Mouse (Mus musculus) lung, adult 10 weeks (tissue): ENCODE data around the gene Vmn2r34. TPM values are rescaled to one million over a fixed set of nuclear protein-coding genes. Genes with fewer than 3 reads are reported as not detected.

ENCODE experiments used
- polyA plus RNA-seq: library from polyadenylated mRNA; stranded (reverse); fragments of 350-450 nt; fragmentation: Illumina TruSeq; extraction: RNeasy Lipid Tissue Mini Kit (QIAGEN cat#74804); gene quantifications from one replicate; pipeline ENCODE4 v1.2.3, GENCODE M21; 2014; ENCODE audit warnings: low read depth, low replicate concordance; ENCODE audit not compliant: insufficient read depth

The Vmn2r34 gene
- not detected for polyA plus RNA-seq

GRCm38 (mm10) chr7:7689413-7689812 lies at the start of gene Vmn2r34:
Vmn2r34 (minus strand) TSS chr7:7689513.

Other genes starting within 250 kb of the Vmn2r34 start
- not detected for gene Vmn2r32, start 209.5 kb downstream of the Vmn2r34 start, polyA plus RNA-seq
- gene Vmn2r33, start 122.7 kb downstream of the Vmn2r34 start, polyA plus RNA-seq: not detected
- not detected for gene Vmn2r35, start 130.4 kb upstream of the Vmn2r34 start, polyA plus RNA-seq
- gene Vmn2r36, start 213.0 kb upstream of the Vmn2r34 start, polyA plus RNA-seq: not detected